ENCODE assay signal across 29 mouse cellular contexts in genomic region chr2:158209776-158210175, GRCm38 (mm10). TPM values are rescaled to one million over a fixed set of nuclear protein-coding genes. Genes with fewer than 3 reads are reported as not detected.
DNase-seq lines count a peak whose midpoint lies in the region; ATAC-seq and TF ChIP-seq lines count a peak whose summit lies in the region.
"Had no signal": no experiment of that assay in that cellular context is flagged by ENCODE, and none has a peak within 500 bp of the region (broad histone marks: within the 10 kb centered on the region; RNA-seq: fewer than 3 reads in every experiment).

No protein-coding gene starts in this region.

- peak overlapping the region; percentile 37 for H3K27ac ChIP-seq in kidney, embryonic 14.5 days (ENCODE audit: low read depth, low read length)
- H3K27ac ChIP-seq: hindbrain, postnatal 0 days; layer of hippocampus, adult 2 months; macrophage; midbrain, embryonic 10.5 days had no signal

- WGBS in kidney, embryonic 14.5 days, result 49% methylated on average over 9 of the region's 9 CpGs

- peak overlapping the region; percentile 19; the same call in 1 of the 2 replicates for H3K4me2 ChIP-seq in kidney, embryonic 14.5 days (replicated peaks; ENCODE audit: low read depth, low read length)

- H3K9ac ChIP-seq in kidney, embryonic 14.5 days (ENCODE audit: low read depth, low read length), result 0 out of 2 replicates have a peak overlapping the region, but pooled peaks have one; percentile 23

- TF ChIP-seq CTCF in C2C12 (IDR thresholded peaks at IDR 0.05; ENCODE audit: control insufficient read depth, insufficient read depth, insufficient read length), result no peak

- H3K79me2 ChIP-seq in C2C12 (ENCODE audit: control insufficient read depth, insufficient read depth), result no peaks in the 10 kb centered on the region

- H3K9me3 ChIP-seq in kidney, embryonic 14.5 days (ENCODE audit: control insufficient read depth, low read length), result no peaks in the 10 kb centered on the region
- H3K9me3 ChIP-seq: midbrain, embryonic 10.5 days had no signal

- no peak for DNase-seq in kidney, adult 18-20 months
- DNase-seq in embryo, embryonic 9.5 days (ENCODE audit: extremely low spot score), result peak; percentile 41
- DNase-seq in kidney, postnatal 4 days, result peak; percentile 55 to 75
- DNase-seq in layer of hippocampus, adult 18-20 months (ENCODE audit: low spot score in 2 of 2), result no peak
- DNase-seq: adrenal gland, adult 2 months; cerebellum, adult 11-12 months; layer of hippocampus, postnatal 36 days had no signal

- H3K4me3 ChIP-seq in kidney, embryonic 14.5 days (ENCODE audit: low read length), result no peak overlapping the region
- H3K4me3 ChIP-seq in C2C12 (ENCODE audit: insufficient read depth, poor library complexity, severe bottlenecking), result no peak overlapping the region
- H3K4me3 ChIP-seq: erythroblast, embryonic 14.5 days; layer of hippocampus, adult 2 months; midbrain, embryonic 10.5 days had no signal

- H3ac ChIP-seq in C2C12 (ENCODE audit: control insufficient read depth, insufficient read length, low read depth), result no peak overlapping the region

- no peaks in the 10 kb centered on the region for H3K36me3 ChIP-seq in kidney, embryonic 14.5 days (ENCODE audit: control insufficient read depth, insufficient read depth, low read length)
- H3K36me3 ChIP-seq in C2C12 (ENCODE audit: control insufficient read depth, insufficient read depth), result no peaks in the 10 kb centered on the region
- H3K36me3 ChIP-seq: midbrain, embryonic 10.5 days had no signal

- H3K4me1 ChIP-seq in kidney, embryonic 14.5 days (ENCODE audit: control insufficient read depth, insufficient read depth, low read length), result peaks cover 11% of the 10 kb centered on the region

- no peaks in the 10 kb centered on the region for H3K79me3 ChIP-seq in C2C12 (ENCODE audit: low read depth)

- no peaks in the 10 kb centered on the region for H3K27me3 ChIP-seq in kidney, embryonic 14.5 days (ENCODE audit: control insufficient read depth, insufficient read depth, low read length)
- H3K27me3 ChIP-seq in C2C12 (ENCODE audit: control insufficient read depth, insufficient read depth, insufficient read length), result peaks cover 25% of the 10 kb centered on the region

- no peak for ATAC-seq in kidney, embryonic 14.5 days (ENCODE audit: low FRiP score, low TSS enrichment)
- no peak for ATAC-seq in megakaryocyte, adult 5-6 weeks (ENCODE audit: poor library complexity, severe bottlenecking)
- ATAC-seq: forebrain, embryonic 14.5 days; hindbrain, postnatal 0 days; intestine, embryonic 16.5 days had no signal

TF ChIP-seq in C2C12, 6 proteins besides CTCF, POLR2A, EP300 and RAD21:
- no peak for TF ChIP-seq MYOG (IDR thresholded peaks at IDR 0.05; ENCODE audit: control insufficient read depth, extremely low read depth, insufficient read length)
- TF ChIP-seq FOSL1 (IDR thresholded peaks at IDR 0.05; ENCODE audit: insufficient read depth, low read length, poor library complexity, severe bottlenecking), result no peak
- TF ChIP-seq USF1 (IDR thresholded peaks at IDR 0.05; ENCODE audit: low read depth), result peak; percentile 77
- TF ChIP-seq MYOD1 (IDR thresholded peaks at IDR 0.05; ENCODE audit: control insufficient read depth, insufficient read length, low read depth), result peak; percentile 47
- TF ChIP-seq CEBPB (IDR thresholded peaks at IDR 0.05; ENCODE audit: low read depth), result no peak

RNA-seq across cellular contexts. Expression of gene D630003M21Rik, which starts 19.2 kb away (rescaled TPM):
- polyA plus RNA-seq in kidney, embryonic 14.5 days (2014; fragmentation: Nextera tagmentation; extraction: Ambion mirVana), result 3.7 and 5.2 TPM in 2 replicates
- polyA plus RNA-seq in C2C12 (2012; fragmentation: generic; extraction: Trizol), result 0.01 TPM
- not detected in 2 replicates for total RNA-seq in megakaryocyte, adult 5-6 weeks (2015)
- total RNA-seq in megakaryocyte, adult 5-6 weeks (2017), result not detected in 2 replicates
- 1 to 10 TPM; 3.5 to 4.5 TPM for total RNA-seq in layer of hippocampus, adult 18-20 months (2021)
- total RNA-seq: hematopoietic stem cell, adult 5-6 weeks; MEL; neutrophil, adult 5-6 weeks had no signal
- polyA plus RNA-seq: macrophage had no signal

RNA-seq across cellular contexts. Expression of gene Bpi, which starts 48.1 kb away (rescaled TPM):
- polyA plus RNA-seq in kidney, embryonic 14.5 days (2014; fragmentation: Nextera tagmentation; extraction: Ambion mirVana), result 0.19 TPM in 1 of 2 replicates, not detected in the other
- polyA plus RNA-seq in C2C12 (2012; fragmentation: generic; extraction: Trizol), result not detected
- total RNA-seq in megakaryocyte, adult 5-6 weeks (2015), result not detected in 2 replicates
- 0.08 TPM in 1 of 2 replicates, not detected in the other for total RNA-seq in megakaryocyte, adult 5-6 weeks (2017)
- total RNA-seq in layer of hippocampus, adult 18-20 months (2021), result not detected
- total RNA-seq: adrenal gland, adult 2 months; gastrocnemius, adult 8-10 months; hematopoietic stem cell, adult 5-6 weeks; hindbrain, postnatal 0 days; layer of hippocampus, adult 2 months; layer of hippocampus, postnatal 36 days; left cerebral cortex, postnatal 10 days; liver, adult 2 months; MEL; neutrophil, adult 5-6 weeks had no signal
- polyA plus RNA-seq: adrenal gland, adult 2 months; erythroblast, embryonic 14.5 days; forebrain, embryonic 14.5 days; heart, postnatal 0 days; hindbrain, postnatal 0 days; intestine, embryonic 16.5 days; limb, embryonic 11.5 days; liver, adult 2 months; liver, embryonic 16.5 days; lung, embryonic 16.5 days; macrophage; midbrain, embryonic 10.5 days; small intestine, adult 2 months; stomach, embryonic 16.5 days had no signal

Comparison
In these comparisons a context has a peak if more than half of its experiments do, and no peak if none do; other contexts are left out.
1. DNase-seq: peak in embryo, embryonic 9.5 days (single experiment) and kidney, postnatal 4 days (2 of 2); none in kidney, adult 18-20 months (single experiment) and layer of hippocampus, adult 18-20 months (0 of 2).
2. RNA of gene D630003M21Rik, which starts 19.2 kb away (total RNA-seq): 3.5 to 4.5 TPM in layer of hippocampus, adult 18-20 months; not detected in megakaryocyte, adult 5-6 weeks; every median in the first group is over 4 times any median in the second.